Mouse (Mus musculus) testis, adult 2 months (tissue): ENCODE data around the gene Cdk15.

Experiments
- CTCF ChIP-seq: fragments of 200-500 bp; IDR thresholded peaks from 2 replicates; pipeline ENCODE4 v1.5.1; 2012; ENCODE audit warnings: low read depth, mild to moderate bottlenecking, inconsistent platforms, low read length, moderate library complexity; ENCODE audit not compliant: control insufficient read depth, insufficient read depth, insufficient replicate concordance
- POLR2A ChIP-seq: fragments of 200-500 bp; IDR thresholded peaks from 2 replicates; pipeline ENCODE4 v1.6.1; 2012; ENCODE audit warnings: low read depth, mild to moderate bottlenecking, inconsistent platforms, low read length, moderate library complexity; ENCODE audit not compliant: control insufficient read depth

DNA sequence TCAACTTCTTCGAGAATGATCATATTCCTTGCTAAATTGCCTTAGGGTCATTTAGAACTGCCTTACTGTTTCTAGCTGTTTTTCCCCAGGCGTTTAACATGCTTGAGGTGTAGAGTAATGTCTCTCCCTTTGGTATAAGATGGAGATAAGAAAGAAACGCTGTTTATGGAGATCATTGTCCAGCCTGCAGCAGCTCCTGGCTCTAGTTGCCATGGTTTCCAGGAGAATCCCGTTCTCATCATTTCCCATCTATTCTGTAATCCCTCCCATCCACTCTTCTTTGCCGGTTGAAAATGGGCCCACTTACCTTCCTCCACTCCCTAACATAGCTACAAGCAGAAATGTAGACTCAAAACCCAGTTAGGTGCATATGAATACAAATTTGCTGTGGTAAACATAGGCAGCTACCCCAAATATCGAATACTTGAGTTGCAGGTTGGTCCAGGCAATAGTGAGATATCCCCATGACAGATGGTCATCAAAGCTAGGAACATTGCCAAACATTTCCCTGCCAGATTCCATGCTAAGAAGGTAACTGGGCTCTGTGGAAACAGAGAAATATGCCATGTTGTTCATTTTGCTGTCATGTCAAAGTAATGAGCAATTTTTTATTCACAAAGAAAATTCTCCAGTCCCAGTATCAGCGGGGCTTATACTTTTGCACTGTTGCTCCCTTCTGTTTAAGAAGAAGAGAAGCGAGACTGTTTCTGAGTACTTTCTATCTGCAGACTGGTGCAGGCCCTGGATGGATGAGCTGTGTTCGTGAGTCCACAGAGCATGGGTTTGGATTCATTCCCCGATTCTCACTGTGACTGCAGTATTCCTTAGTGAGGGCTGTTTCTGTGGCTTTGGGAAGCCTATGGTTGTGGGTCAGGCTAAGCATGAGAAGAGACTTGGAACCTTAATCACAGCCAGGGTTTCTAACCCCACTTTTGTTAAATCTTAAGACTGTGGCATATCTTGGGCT, 55.8 kb downstream of the Cdk15 start:
- no peak for TF ChIP-seq POLR2A
- no peak for TF ChIP-seq CTCF
